Mouse (Mus musculus): Measurements from ENCODE around the gene Sema6d. TPM values are rescaled to one million over a fixed set of nuclear protein-coding genes. Genes with fewer than 3 reads are reported as not detected.

The Sema6d gene
- 29.8 and 33.4 TPM in 2 replicates for polyA plus RNA-seq (2012; rRNA removed)

- peak; percentile 6 to 53 for DNase-seq (ENCODE audit: extremely low spot score in 1 of 2, low spot score in 1 of 2)
Measured at GRCm38 (mm10) chr2:124089813-124090230, at the start of gene Sema6d. Gene Sema6d, plus strand, starts transcription at chr2:124089969.

GRCm38 (mm10) chr2:124059910-124060309 is 29.9 kb upstream of the Sema6d start:
- no peak for DNase-seq (ENCODE audit: extremely low spot score in 1 of 2, low spot score in 1 of 2)

GRCm38 (mm10) chr2:124068380-124068779 is 21.4 kb upstream of the Sema6d start:
- no peak for DNase-seq (ENCODE audit: extremely low spot score in 1 of 2, low spot score in 1 of 2)

- DNase-seq (ENCODE audit: extremely low spot score in 1 of 2, low spot score in 1 of 2) = no peak
Measured at GRCm38 (mm10) chr2:124070664-124071063, 19.1 kb upstream of the Sema6d start.

GRCm38 (mm10) chr2:124071380-124071779 is 18.4 kb upstream of the Sema6d start:
- DNase-seq (ENCODE audit: extremely low spot score in 1 of 2, low spot score in 1 of 2) = no peak

GRCm38 (mm10) chr2:124090231-124091141 is 717 bp downstream of the Sema6d start:
- DNase-seq (ENCODE audit: extremely low spot score in 1 of 2, low spot score in 1 of 2) = peak; percentile 22 to 48

- DNase-seq (ENCODE audit: extremely low spot score in 1 of 2, low spot score in 1 of 2) = no peak
Measured at GRCm38 (mm10) chr2:124099697-124100096, 9.9 kb downstream of the Sema6d start.

- peak in 1 of 2 experiments; percentile 83 for DNase-seq (ENCODE audit: extremely low spot score in 1 of 2, low spot score in 1 of 2)
Measured at GRCm38 (mm10) chr2:124100486-124101200, 10.9 kb downstream of the Sema6d start.

GRCm38 (mm10) chr2:124101201-124101517 is 11.4 kb downstream of the Sema6d start:
- no peak for DNase-seq (ENCODE audit: extremely low spot score in 1 of 2, low spot score in 1 of 2)

- DNase-seq (ENCODE audit: extremely low spot score in 1 of 2, low spot score in 1 of 2) = peak in 1 of 2 experiments; percentile 31
Measured at GRCm38 (mm10) chr2:124101580-124101979, 11.8 kb downstream of the Sema6d start.

- DNase-seq (ENCODE audit: extremely low spot score in 1 of 2, low spot score in 1 of 2) = peak in 1 of 2 experiments; percentile 40
Measured at GRCm38 (mm10) chr2:124103277-124103676, 13.5 kb downstream of the Sema6d start.

- DNase-seq (ENCODE audit: extremely low spot score in 1 of 2, low spot score in 1 of 2) = no peak
Measured at GRCm38 (mm10) chr2:124118469-124119243, 28.9 kb downstream of the Sema6d start.

- no peak for DNase-seq (ENCODE audit: extremely low spot score in 1 of 2, low spot score in 1 of 2)
Measured at GRCm38 (mm10) chr2:124120355-124120754, 30.6 kb downstream of the Sema6d start.

GRCm38 (mm10) chr2:124121539-124121938 is 31.8 kb downstream of the Sema6d start:
- DNase-seq (ENCODE audit: extremely low spot score in 1 of 2, low spot score in 1 of 2) = no peak

GRCm38 (mm10) chr2:124125504-124125903 is 35.7 kb downstream of the Sema6d start:
- no peak for DNase-seq (ENCODE audit: extremely low spot score in 1 of 2, low spot score in 1 of 2)

GRCm38 (mm10) chr2:124126853-124127252 is 37.1 kb downstream of the Sema6d start:
- peak; percentile 44 to 47 for DNase-seq (ENCODE audit: extremely low spot score in 1 of 2, low spot score in 1 of 2)

- DNase-seq (ENCODE audit: extremely low spot score in 1 of 2, low spot score in 1 of 2) = no peak
Measured at GRCm38 (mm10) chr2:124130876-124131275, 41.1 kb downstream of the Sema6d start.

GRCm38 (mm10) chr2:124141510-124142044 is 51.8 kb downstream of the Sema6d start:
- no peak for DNase-seq (ENCODE audit: extremely low spot score in 1 of 2, low spot score in 1 of 2)

GRCm38 (mm10) chr2:124145528-124145927 is 55.8 kb downstream of the Sema6d start:
- no peak for DNase-seq (ENCODE audit: extremely low spot score in 1 of 2, low spot score in 1 of 2)

- no peak for DNase-seq (ENCODE audit: extremely low spot score in 1 of 2, low spot score in 1 of 2)
Measured at GRCm38 (mm10) chr2:124158158-124158557, 68.4 kb downstream of the Sema6d start.

Measured in frontal cortex, adult 2 months (tissue).